Mouse (Mus musculus) cerebellum, adult 11 months (tissue): ENCODE data around the gene Mrpl40.
A peak's percentile ranks its signal among the peaks of the same experiment; 100 is the strongest.
"Not testable (repeated sequence)": the region's sequence is repeated elsewhere in the genome, so short reads cannot be mapped to it uniquely, and the experiment has no call there.

Experiments used
- DNase-seq: peaks from one replicate; pipeline ENCODE4 v3.0.0; 2022

Gene Mrpl40

DNA sequence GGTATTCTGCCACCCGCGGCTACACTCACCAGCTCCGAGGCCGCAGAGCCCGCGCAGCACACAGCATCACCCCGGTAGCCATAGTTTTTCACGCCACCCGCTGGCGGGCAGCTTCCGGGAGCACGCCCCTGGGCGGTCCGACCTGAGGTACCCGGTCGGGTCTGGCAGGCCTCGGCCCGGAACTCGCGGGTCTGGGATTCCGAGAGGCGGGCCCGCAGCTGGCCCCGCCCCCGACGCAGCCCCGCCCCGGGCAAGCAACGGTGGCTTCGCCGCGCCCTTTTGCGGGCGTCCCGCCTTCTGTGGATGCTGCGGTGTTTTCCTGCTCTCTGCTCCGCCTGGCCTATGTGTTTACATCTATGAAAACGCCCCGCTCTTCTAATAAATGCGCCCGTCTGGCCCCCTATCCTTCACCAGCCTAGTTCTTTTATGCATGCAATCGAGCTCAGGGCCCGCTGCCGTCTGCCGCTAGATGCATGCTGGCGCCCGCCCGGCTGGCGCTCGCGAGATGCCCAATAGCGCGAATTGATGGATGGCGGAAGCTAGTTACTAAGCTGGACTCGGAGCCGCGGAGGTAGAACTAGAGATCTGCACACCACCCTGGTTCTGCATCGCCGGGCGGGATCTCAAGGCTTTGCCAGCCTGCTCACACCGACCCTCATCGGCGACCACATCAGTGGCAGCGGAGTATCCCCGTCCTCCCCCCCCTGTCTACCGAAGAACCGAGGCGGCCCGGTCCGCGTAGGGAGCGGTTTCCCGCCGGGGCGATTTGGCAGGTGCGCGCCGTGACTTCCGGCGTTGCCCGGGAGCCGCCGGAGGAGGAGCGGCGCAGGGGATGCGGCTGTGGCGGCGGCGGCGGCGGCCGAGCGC lies at the start of gene Mrpl40, which contains the start of gene Hira:
Gene Mrpl40, minus strand, starts transcription at position 421 of the 867 bp plus-strand sequence.
Gene Hira, plus strand, starts transcription at position 596 of the 867 bp plus-strand sequence.
- DNase-seq = peak; percentile 94

DNA sequence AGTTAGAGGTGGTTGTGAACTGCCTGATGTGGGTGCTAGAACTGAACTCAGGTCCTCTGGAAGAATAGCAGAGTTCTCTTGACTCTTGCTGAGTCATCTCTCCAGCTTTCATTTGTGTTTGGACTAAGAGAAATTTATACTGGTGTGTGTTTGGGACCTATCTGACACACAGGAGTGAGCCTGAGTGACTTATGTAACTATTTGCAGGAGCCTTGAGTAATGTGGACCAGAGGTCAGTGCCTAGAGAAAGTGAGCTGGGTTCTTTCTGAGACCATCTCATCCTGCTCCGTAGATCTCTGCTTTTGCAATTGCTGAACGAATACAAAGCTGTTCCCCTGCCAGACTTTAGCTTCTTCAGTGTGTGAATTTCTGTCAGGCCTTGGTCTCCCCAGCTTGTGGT lies 45.1 kb upstream of the Mrpl40 start:
- no peak for DNase-seq

DNA sequence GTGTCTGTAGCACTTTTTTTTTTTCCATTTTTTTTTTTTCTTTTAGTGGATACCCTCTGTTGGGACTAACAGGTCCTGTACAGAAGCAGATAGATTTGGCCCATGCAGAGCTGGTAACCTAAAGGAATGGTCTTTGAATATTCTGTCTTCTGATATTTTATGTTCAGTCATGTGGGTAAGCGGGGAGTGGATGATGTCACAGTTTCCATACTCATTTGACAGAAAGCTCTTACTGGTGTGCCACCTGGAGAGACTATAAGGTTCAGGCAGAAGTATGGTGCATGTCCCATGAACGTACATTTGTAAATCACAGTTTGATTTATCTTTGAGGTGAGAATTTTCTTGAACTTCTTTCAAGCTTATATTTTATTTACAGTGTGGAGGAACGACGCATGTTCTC lies 39.4 kb upstream of the Mrpl40 start:
- no peak for DNase-seq

DNA sequence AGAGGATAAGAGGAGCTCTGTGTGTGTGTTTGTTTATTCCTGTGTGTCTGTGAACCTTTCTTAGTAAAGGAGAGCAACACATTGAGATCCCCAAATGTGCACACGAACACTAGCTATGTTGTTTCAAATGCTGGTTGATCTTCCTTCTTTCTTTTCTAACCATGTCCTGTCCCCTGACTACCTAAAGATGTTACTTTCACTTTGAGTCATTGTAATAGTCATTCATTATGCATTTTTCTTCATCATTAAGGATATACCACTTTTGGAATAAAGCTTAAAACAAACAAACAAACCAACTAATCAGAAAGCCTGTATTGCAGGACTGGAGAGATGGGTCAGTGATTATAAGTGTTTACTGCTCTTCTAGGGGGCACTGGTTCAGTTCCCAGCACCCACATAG lies 29.0 kb upstream of the Mrpl40 start:
- no peak for DNase-seq

DNA sequence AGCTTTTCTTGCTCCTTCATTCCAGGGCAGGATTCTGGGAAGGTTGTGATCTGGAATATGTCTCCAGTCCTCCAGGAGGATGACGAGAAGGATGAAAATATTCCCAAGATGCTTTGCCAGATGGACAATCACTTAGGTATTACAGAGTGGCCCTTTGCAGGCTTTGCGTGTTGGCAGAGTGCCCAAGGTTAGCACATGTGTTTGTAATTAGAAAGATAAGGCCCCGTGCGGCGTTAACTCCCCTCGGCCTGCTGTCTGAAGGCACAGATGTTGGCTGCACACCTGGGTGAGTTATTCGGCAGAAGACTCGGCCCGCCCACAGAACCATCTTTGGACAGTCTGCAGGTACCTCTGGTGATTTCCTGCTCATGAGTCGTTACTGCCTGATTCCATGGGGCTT lies 19.8 kb upstream of the Mrpl40 start:
- no peak for DNase-seq

DNA sequence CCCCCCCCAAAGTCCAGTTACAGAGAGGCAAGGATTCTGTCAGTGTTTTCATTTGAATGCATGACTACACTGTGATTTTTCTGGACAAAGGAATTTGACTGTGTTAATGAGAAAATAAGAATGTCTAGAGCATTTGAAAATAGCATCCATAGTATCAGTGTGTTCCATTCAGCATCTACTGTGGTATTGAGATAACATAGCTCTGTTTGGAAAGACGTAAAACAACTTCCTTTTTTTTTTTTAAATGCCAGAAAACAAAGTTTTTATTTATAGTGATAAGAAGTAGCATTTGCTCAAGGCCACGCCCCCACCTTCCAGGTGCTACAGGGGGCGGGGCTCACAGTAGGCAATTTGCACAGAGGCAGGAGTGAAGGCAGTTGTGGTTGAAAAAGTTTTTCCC lies 18.6 kb upstream of the Mrpl40 start:
- no peak for DNase-seq

DNA sequence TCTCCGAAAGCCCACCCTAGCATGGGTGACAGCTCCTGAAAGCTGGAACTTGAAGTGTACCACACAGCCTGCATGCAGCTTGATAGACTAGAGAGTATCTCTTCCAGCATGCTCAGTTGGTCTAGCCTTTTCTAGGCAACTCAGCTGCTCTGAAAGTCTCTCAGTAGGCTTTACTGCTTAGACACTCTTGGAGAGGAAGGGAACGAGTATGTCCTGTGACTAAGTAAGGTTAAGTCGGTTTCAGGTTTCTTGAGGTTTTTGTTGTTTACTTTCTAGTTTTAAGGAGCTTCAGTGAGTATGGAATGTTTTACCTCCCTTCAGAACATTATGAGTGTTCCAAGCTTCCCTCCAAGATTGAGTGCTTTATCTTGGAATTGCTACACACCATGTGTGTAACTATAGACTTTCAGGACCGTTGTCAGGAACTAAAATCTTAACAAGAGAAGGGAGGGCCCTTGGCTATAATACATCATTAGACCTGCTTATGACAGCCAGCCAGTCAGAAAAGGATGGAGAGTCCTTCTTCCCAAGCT lies 17.2 kb upstream of the Mrpl40 start:
- DNase-seq = no peak

DNA sequence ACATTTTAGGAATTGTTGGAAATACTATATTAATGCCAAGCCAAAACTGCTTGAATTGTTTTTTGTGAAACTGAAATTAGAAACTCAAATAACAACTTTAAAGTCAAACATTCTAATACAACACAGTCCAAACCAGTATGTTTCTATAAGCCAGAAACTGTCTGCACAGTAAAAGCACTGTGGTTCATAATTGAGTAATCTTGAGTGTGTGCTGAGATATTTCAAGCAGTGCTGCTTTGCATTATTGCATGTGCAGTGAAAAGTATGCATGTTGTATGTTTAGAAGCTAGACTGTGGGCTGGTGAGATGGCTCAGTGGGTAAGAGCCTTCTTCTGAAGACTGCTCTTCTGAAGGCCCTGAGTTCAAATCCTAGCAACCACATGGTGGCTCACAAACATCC lies 7.4 kb upstream of the Mrpl40 start:
- DNase-seq = no peak

DNA sequence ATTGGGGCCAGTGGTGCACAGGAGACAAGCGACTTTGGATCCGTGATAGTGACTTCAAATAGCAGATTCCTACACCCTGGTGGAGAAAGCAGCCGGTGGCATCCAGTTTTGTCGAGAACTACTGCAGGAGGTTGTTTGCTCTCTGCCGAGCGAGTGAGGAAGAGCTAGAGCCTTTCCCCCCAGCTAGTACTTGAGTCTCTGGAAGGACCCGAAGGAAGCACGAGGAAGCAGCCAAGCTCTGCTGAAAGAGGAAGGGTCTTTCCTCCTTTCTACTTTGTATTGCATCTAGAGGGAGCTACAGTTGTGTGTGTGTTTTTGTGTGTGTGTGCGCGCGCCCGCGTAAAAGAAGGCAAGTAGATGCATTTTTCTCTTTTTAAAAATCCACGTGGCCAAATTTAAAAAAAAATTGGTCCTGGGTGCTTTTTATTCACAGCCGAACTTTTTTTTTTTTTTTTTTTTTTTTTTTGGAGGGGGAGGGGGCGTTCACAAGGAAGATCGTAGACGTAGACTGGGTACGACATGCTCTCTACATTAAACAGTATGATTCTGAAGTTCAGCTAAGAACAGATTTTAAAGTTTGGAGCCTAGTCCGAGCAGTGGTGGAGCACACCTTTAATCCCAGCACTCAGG lies 1.5 kb upstream of the Mrpl40 start:
- DNase-seq = no peak

DNA sequence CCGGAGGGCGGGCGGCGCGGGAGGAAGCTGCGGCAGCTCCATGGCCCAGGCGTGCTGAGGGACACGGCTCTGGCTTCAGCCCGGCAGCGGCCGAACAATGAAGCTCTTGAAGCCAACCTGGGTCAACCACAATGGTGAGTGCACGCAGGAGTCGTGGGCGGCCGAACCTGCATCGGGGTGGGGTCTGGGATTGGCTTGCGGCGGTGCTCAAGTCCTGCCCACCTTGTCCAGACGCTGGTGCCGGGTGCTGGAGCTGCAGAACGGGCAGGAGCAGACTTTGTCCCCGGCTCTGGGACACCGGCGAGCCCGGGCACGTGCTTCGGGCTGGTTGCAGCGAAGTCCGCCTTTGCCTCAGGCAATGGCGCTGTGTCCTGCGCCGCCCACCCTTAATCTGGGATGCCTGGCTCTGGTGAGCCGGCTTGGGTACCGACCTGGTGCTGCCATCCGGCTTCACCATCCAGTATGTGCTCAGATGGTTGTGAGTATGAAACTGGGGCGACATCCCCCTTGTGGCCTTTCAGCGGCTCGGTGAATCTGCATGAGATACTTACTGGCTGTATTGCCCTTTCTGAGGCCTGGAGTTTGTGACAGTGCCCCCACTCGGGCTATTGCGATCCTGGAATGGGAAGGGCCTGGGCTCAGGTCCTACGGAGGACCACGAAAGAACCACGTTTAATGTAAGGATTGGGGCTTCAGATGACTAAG lies 876 bp upstream of the Mrpl40 start:
- peak; percentile 58 for DNase-seq

DNA sequence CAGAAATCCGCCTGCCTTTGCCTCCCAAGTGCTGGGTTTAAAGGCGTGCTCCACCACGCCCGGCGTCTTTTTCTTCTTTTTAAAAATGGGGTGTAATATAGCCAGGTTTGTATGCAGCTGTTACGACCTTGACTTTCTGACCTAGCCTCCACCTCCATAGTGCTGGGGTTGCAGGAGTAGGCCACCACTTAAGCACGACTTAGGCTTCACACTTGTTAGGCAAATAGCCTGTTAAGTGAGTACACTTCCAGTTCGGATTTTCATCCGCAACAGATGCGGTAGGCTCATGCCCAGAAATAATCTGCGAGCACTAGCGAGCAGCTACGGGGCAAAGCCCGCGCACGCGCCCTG lies 596 bp downstream of the Mrpl40 start:
- DNase-seq = no peak

DNA sequence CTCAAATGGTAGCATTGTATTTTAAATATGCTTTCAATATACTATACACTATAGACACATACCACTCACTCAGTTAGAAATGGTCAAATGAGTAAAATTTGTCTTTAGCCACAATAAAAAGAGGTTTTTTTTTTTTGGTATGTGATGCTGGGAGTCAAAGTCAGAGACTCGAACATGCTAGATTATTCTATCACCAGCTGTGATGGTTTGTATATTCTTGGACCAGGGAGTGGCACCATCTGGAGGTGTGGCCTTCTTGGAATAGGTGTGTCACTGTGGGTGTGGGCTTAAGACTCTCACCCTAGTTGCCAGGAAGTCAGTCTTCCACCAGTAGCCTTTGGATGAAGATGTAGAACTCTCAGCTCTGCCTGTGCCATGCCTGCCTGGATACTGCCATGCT lies 6.2 kb downstream of the Mrpl40 start:
- DNase-seq = not testable (repeated sequence)

DNA sequence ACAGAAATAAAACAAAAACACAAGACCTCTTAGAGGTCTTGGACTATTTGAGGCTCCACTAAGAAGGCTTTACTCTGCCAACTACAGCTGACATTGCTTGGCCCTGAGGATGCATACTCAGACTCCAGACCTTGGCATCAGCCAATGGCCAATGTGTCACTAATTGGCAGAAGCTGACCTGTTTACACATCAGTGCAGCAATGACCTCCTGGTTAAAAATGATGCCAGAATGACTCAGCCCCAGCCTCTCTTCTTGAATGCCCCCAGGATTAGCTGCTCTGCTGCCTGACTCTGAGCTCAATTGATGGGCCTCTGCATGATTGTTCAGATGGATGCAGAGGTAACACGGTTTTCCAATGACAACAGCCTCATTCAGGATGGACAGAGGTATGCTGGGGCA lies 16.5 kb downstream of the Mrpl40 start:
- no peak for DNase-seq

DNA sequence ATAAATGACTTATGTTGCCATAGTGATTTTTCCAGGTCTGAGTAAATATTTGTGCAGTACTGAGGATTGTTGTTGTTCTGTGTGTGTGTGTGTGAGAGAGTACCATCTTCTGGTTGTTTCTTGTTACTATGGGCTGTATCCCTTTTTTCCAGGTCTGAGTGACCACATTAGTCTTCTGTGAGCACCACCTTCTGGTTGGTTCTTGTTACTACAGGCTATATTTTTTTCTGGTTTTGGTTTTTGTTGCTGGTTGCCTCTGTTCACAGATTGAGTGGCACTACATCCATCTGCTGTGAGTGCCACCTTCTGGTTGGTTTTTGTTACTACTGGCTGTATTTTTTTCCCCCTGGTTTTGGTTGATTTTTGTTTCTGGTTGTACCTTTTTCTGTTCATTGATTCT lies 18.1 kb downstream of the Mrpl40 start:
- peak; percentile 55 for DNase-seq

DNA sequence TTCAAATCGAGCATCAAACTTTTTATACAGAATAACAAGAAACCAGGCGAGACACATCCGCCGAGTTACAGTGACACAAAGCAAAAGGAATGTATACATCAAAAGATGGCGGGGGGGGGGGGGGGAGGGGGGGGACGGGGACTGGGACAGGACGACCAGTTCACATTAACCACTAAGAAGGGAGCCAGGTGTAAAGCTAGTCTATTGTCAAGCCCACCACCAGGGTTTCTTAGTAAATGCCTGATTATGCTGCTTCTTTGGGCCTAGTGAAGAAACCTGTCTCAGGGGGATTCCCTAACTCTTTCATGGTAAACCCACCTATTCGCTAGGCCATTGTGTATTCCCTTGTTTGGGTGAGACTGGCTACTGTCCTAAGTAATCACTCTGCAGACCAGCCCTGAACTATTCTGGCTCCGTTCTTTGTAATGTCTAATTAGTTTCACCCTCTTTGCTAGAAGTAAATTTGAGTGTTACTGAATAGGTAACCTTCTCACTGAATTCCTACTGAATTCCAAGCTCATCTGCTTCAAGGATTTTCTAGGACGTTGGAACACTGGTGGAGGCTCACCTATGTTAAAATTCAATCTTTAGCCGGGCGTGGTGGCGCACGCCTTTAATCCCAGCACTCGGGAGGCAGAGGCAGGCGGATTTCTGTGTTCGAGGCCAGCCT lies 27.0 kb downstream of the Mrpl40 start:
- not testable (repeated sequence) for DNase-seq

DNA sequence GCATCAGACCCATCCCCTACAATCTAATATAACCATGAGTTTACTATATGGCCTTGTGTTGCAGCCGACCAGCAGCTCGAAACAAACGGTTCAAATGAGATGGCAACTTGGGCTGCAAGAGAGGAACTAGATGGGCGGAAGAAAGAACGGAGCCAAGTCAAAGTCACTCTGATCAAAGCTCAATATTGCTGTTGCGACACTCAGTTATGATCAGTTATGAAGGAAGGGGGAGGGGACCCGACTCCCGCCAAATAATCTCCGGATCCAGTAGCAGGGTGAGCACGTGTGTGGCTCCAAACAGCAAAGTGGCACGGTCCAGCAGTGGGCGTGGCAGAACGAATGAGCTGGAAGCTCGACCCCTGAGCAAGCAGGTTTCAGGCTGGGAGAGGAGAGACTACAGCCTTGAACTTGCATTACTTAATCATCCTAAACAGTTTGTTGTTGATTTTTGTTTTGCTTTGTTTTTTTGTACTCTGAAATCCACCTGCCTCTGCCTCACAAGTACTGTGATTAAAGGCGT lies 30.3 kb downstream of the Mrpl40 start:
- DNase-seq = no peak

DNA sequence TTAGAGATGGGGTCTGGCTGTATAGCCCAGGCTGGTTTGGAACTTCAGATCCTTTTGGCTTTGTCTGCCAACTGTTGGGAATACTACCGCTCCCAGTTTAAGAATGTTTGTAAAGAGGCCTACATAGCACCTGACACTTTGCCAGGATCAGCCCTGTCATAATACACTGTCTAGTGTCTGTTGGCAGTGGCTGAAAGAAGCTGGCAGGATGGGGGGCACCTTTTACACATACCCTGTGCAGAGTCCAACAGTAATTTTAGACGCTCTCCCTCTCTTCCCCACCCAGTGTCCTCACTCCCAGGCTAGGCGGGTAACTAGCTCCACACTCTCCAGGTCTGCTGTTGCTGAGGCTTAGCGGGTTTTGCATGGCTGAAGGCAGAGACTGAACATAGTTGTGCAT lies 38.3 kb downstream of the Mrpl40 start:
- DNase-seq = no peak

DNA sequence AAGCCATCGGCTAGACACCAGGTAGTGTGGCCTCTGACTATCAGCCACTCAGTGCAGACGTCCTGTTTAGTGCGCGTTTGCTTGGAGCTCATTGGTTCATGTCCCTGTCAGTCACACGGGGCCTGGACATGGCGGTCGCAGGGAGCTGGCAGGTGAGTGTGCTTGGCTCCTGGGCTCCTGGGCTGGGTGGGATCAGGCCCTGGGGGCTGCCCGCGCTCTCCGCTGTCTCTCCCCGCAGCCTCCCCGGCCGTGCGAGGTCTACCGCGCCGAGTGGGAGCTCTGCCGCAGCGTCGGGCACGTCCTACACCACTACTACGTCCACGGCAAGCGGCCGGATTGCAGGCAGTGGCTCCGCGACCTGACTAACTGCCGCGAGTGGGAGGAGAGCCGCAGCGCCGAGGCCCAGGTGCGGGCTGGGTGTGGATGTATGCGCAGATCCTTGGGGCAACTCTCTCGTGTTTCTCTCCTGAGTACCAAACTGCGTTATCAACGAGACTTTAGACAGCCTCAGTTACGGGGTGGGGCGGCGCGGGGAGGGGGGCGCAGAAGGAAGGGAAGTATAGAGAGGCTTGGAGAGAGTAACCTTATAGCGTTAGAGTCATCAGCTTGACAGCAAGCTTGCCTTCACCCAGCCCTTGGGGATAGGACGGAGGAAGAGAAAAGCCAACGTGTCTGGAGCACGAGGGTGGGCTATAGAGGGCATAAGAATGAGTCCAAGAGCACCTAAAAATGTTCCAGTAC lies 40.0 kb downstream of the Mrpl40 start, which contains the start of the genes 2510002D24Rik and Gm28539:
Gene 2510002D24Rik, plus strand, starts transcription at position 111 of the 741 bp plus-strand sequence.
Gene Gm28539, plus strand, starts transcription at position 117 of the 741 bp plus-strand sequence.
- DNase-seq = peak; percentile 95

DNA sequence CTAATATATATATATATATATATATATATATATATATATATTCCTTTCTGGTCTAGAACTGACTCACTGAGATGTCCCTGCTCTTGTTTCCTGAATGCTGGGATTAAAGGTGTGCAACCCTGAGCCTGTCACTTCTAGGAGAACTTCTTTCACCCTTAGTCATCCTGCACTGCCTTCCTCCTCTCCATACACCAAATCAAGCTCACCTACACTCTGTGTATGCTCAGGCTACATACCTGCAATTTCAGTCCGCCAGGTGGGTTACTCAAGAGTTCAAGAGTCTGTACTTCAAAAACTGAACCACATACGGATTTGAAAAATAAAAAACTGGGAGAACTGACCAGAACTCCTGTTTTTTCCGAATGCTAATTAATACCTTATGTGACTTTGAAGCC lies 40.6 kb downstream of the Mrpl40 start:
- peak; percentile 26 for DNase-seq

DNA sequence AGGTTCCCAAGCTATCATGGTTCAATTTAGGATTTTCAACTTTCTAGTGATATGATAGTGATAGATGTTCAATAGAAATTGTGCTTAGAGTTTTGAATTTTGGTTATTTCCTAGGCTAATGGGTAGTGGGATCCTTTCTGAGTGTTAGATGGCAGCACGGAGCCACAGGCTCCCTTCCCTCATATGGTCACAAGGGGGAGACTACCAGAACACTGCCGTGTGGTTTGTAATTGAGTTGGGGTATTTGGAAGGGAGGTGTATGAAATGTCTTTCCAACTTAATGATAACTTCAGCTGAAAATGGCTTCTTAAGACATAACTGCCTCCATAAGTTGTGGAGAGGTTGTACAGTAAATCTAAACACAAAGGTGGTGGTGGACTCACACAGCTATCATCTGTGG lies 43.2 kb downstream of the Mrpl40 start:
- no peak for DNase-seq

DNA sequence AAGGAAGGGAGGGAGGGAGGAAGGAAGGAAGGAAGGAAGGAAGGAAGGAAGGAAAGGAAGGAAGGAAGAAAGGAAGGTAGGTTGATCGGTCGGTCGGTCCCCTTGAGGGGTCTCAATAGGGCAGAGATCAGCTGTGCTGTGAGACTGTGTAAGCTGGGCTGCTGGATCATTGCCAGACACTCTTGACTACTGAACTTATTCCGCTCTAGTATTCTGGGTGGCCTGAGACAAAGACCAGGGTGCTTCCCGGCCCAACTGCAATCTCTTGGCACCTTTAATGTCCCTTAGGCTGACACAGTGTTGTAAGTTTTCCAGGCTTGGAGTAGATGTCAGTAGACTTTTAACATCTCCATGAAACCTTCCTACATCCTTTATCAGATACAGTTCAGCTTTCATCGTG lies 47.6 kb downstream of the Mrpl40 start:
- no peak for DNase-seq

DNA sequence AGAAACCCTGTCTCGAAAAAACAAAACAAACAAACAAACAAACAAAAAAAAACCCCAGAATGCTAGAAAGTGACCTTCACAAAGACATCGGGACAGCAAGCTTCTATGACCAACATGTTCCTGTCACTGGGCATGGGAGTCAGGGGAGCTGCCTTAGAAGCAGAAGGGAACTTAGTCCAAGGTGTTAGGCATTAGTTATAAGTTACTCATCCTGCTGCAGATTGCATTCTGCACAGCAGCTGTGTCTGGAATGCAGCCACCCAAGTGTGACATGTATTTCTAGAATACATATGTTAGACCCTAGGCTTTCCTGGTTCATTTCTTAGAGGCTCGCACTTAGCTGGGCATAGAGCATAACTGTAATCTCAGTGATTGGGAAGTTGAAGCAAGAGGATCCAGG lies 48.0 kb downstream of the Mrpl40 start:
- DNase-seq = no peak
